In genomic region chr2:102134510-102135262, GRCm38 (mm10) we compare ENCODE assay signal across 9 mouse cellular contexts. TPM values are rescaled to one million over a fixed set of nuclear protein-coding genes. Genes with fewer than 3 reads are reported as not detected.
DNase-seq lines count a peak whose midpoint lies in the region; ATAC-seq lines count a peak whose summit lies in the region.
"Had no signal": no experiment of that assay in that cellular context is flagged by ENCODE, and none has a peak within 500 bp of the region (broad histone marks: within the 10 kb centered on the region; RNA-seq: fewer than 3 reads in every experiment).

No protein-coding gene starts in this region.

- 69% methylated on average over 9 of the region's 9 CpGs for WGBS in midbrain, embryonic 15.5 days

- H3K27me3 ChIP-seq in midbrain, embryonic 15.5 days (replicated peaks), result no peaks in the 10 kb centered on the region
- H3K27me3 ChIP-seq: embryonic facial prominence, embryonic 12.5 days had no signal

- no peak overlapping the region for H3K9ac ChIP-seq in midbrain, embryonic 15.5 days
- H3K9ac ChIP-seq: embryonic facial prominence, embryonic 12.5 days had no signal

- H3K4me3 ChIP-seq in midbrain, embryonic 15.5 days, result no peak overlapping the region
- H3K4me3 ChIP-seq: embryonic facial prominence, embryonic 12.5 days had no signal

- H3K4me2 ChIP-seq in midbrain, embryonic 15.5 days, result no peak overlapping the region
- H3K4me2 ChIP-seq: embryonic facial prominence, embryonic 12.5 days had no signal

- peak; percentile 36 for DNase-seq in kidney, postnatal 10 days
- DNase-seq in kidney, adult 11 months, result no peak
- DNase-seq in cerebellum, postnatal 25 days, result peak; percentile 90 to 94
- peak; percentile 92 for DNase-seq in layer of hippocampus, adult 9-11 months
- peak; percentile 81 for DNase-seq in right cerebral cortex, postnatal 14 days
- no peak for DNase-seq in urinary bladder, postnatal 14 days (ENCODE audit: low spot score)
- DNase-seq in heart, adult 9 months (ENCODE audit: low spot score in 2 of 2), result no peak

- H3K36me3 ChIP-seq in midbrain, embryonic 15.5 days (replicated peaks), result no peaks in the 10 kb centered on the region
- H3K36me3 ChIP-seq: embryonic facial prominence, embryonic 12.5 days had no signal

- no peaks in the 10 kb centered on the region for H3K9me3 ChIP-seq in midbrain, embryonic 15.5 days
- H3K9me3 ChIP-seq: embryonic facial prominence, embryonic 12.5 days had no signal

- H3K4me1 ChIP-seq in midbrain, embryonic 15.5 days, result peaks cover 44% of the 10 kb centered on the region

- no peak; the same call in 1 of the 2 replicates for ATAC-seq in midbrain, embryonic 15.5 days (replicated peaks)

- H3K27ac ChIP-seq in midbrain, embryonic 15.5 days, result no peak overlapping the region
- H3K27ac ChIP-seq: embryonic facial prominence, embryonic 12.5 days had no signal

RNA-seq across cellular contexts. Expression of gene Ldlrad3, which starts 51.5 kb away (rescaled TPM):
- polyA plus RNA-seq in midbrain, embryonic 15.5 days (2015; fragmentation: Nextera tagmentation; extraction: Ambion mirVana), result 29.6 and 31.2 TPM in 2 replicates

Comparison
In these comparisons a context has a peak if more than half of its experiments do, and no peak if none do; other contexts are left out.
1. DNase-seq: peak in kidney, postnatal 10 days (single experiment), cerebellum, postnatal 25 days (2 of 2), layer of hippocampus, adult 9-11 months (single experiment) and right cerebral cortex, postnatal 14 days (single experiment); none in kidney, adult 11 months (single experiment), urinary bladder, postnatal 14 days (single experiment) and heart, adult 9 months (0 of 2).